Mouse (Mus musculus) limb, embryonic 10.5 days (tissue): ENCODE measurements around the gene Use1. TPM values are rescaled to one million over a fixed set of nuclear protein-coding genes. Genes with fewer than 3 reads are reported as not detected.

Source experiments
- DNase-seq: peaks from one replicate; pipeline ENCODE4 v3.0.0-alpha.2; 2017; ENCODE audit warnings: low spot score
- H3K27ac ChIP-seq: fragments of 300-500 bp; sonication (generic); 2 replicates; pipeline ENCODE4 v1.5.1; 2016; ENCODE audit warnings: mild to moderate bottlenecking
- H3K27me3 ChIP-seq: fragments of 300-500 bp; sonication (generic); 2 replicates; pipeline ENCODE4 v1.6.1; 2016; ENCODE audit warnings: low read depth, mild to moderate bottlenecking; ENCODE audit not compliant: poor library complexity, severe bottlenecking
- H3K36me3 ChIP-seq: fragments of 300-500 bp; sonication (generic); 2 replicates; pipeline ENCODE4 v1.6.1; 2016; ENCODE audit warnings: mild to moderate bottlenecking, moderate library complexity
- H3K4me1 ChIP-seq: fragments of 300-500 bp; sonication (generic); 2 replicates; pipeline ENCODE4 v1.6.1; 2016
- H3K4me3 ChIP-seq: fragments of 300-500 bp; sonication (generic); 2 replicates; pipeline ENCODE4 v1.5.1; 2016; ENCODE audit warnings: mild to moderate bottlenecking, moderate library complexity
- H3K9me3 ChIP-seq: fragments of 300-500 bp; sonication (generic); replicated peaks from 2 replicates; pipeline ENCODE4 v1.6.1; 2016; ENCODE audit warnings: mild to moderate bottlenecking
- WGBS: fragments of 180-500 bp; shearing (Covaris S2); methylation state at CpG from one replicate; pipeline ENCODE4 v1.1.7; 2016; 5-methylcytosine and 5-hydroxymethylcytosine counted together
- polyA plus RNA-seq: library from polyadenylated mRNA; unstranded; fragments of >200 nt; fragmentation: Nextera tagmentation; extraction: Ambion mirVana; gene quantifications from 2 replicates; pipeline ENCODE4 v1.2.1, GENCODE M21; 2016

The Use1 gene
- polyA plus RNA-seq, 1 experiment from 2014 or later: 92.4 TPM

GRCm38 (mm10) chr8:71369040-71369718, 2.5 kb downstream of the Use1 start:
- no peak overlapping the region for H3K27ac ChIP-seq
- WGBS: 92% methylated on average over 10 of the region's 10 CpGs
- no peaks in the 10 kb centered on the region for H3K9me3 ChIP-seq
- DNase-seq: no peak
- H3K36me3 ChIP-seq: peaks cover 38% of the 10 kb centered on the region
- H3K4me1 ChIP-seq: peaks cover 30% of the 10 kb centered on the region
- H3K4me3 ChIP-seq: 0 out of 2 replicates have a peak overlapping the region, but pooled peaks have one; percentile 2
- H3K27me3 ChIP-seq: no peaks in the 10 kb centered on the region

GRCm38 (mm10) chr8:71370711-71371235, 4.1 kb downstream of the Use1 start:
- H3K9me3 ChIP-seq: no peaks in the 10 kb centered on the region
- peaks cover 44% of the 10 kb centered on the region for H3K4me1 ChIP-seq
- DNase-seq: no peak
- no peaks in the 10 kb centered on the region for H3K27me3 ChIP-seq
- WGBS: 27% methylated on average over 5 of the region's 5 CpGs
- peaks cover 54% of the 10 kb centered on the region for H3K36me3 ChIP-seq
- peak overlapping the region; percentile 79; the same call in 1 of the 2 replicates for H3K27ac ChIP-seq
- peak overlapping the region; percentile 77 for H3K4me3 ChIP-seq

- H3K36me3 ChIP-seq: peaks cover 60% of the 10 kb centered on the region
Observed at GRCm38 (mm10) chr8:71371236-71371848, 4.7 kb downstream of the Use1 start, which contains the start of gene Ocel1. TSS of gene Ocel1 (plus strand) at chr8:71371298.

GRCm38 (mm10) chr8:71372427-71372826, 5.8 kb downstream of the Use1 start:
- DNase-seq: peak; percentile 38
- no peaks in the 10 kb centered on the region for H3K9me3 ChIP-seq
- no peak overlapping the region for H3K27ac ChIP-seq
- H3K36me3 ChIP-seq: peaks cover 70% of the 10 kb centered on the region
- WGBS: 87% methylated on average over 12 of the region's 12 CpGs
- no peak overlapping the region for H3K4me3 ChIP-seq
- H3K27me3 ChIP-seq: 0 out of 2 replicates have a peak, but pooled peaks cover 14% of the 10 kb centered on the region
- H3K4me1 ChIP-seq: peaks cover 51% of the 10 kb centered on the region

More at GRCm38 (mm10) chr8:71371236-71371848, 4.7 kb downstream of the Use1 start, which contains the start of gene Ocel1:
- WGBS: 2% methylated on average over 67 of the region's 68 CpGs
- peaks cover 45% of the 10 kb centered on the region for H3K4me1 ChIP-seq
- peak within 1 kb of the TSS; percentile 79 for H3K27ac ChIP-seq
- no peaks in the 10 kb centered on the region for H3K9me3 ChIP-seq
- H3K27me3 ChIP-seq: 0 out of 2 replicates have a peak, but pooled peaks cover 3% of the 10 kb centered on the region
- peak within 1 kb of the TSS; percentile 77 for H3K4me3 ChIP-seq
- DNase-seq: peak; percentile 98

- 91% methylated on average over 3 of the region's 3 CpGs for WGBS
- Histone ChIP-seq H3K9me3 (no peaks in the 10 kb centered on the region), H3K4me1 (peaks cover 46% of the 10 kb centered on the region), H3K36me3 (peaks cover 76% of the 10 kb centered on the region), H3K27ac (no peak overlapping the region), H3K27me3 (0 out of 2 replicates have a peak, but pooled peaks cover 19% of the 10 kb centered on the region), H3K4me3 (no peak overlapping the region)
- no peak for DNase-seq
Observed at GRCm38 (mm10) chr8:71373000-71373399, 6.4 kb downstream of the Use1 start.

GRCm38 (mm10) chr8:71374616-71375206, 8.1 kb downstream of the Use1 start:
- H3K4me1 ChIP-seq: peaks cover 55% of the 10 kb centered on the region
- no peaks in the 10 kb centered on the region for H3K9me3 ChIP-seq
- H3K27me3 ChIP-seq: 0 out of 2 replicates have a peak, but pooled peaks cover 20% of the 10 kb centered on the region
- 76% methylated on average over 17 of the region's 17 CpGs for WGBS
- H3K36me3 ChIP-seq: peaks cover 72% of the 10 kb centered on the region
- peak overlapping the region; percentile 46; the same call in 1 of the 2 replicates for H3K4me3 ChIP-seq
- no peak overlapping the region for H3K27ac ChIP-seq
- DNase-seq: peak; percentile 35

GRCm38 (mm10) chr8:71375581-71376422, 9.2 kb downstream of the Use1 start:
- Histone ChIP-seq H3K4me3 (peak overlapping the region; percentile 46), H3K36me3 (peaks cover 69% of the 10 kb centered on the region), H3K27me3 (0 out of 2 replicates have a peak, but pooled peaks cover 20% of the 10 kb centered on the region), H3K27ac (peak overlapping the region; percentile 71), H3K4me1 (peaks cover 63% of the 10 kb centered on the region), H3K9me3 (no peaks in the 10 kb centered on the region)
- DNase-seq: peak; percentile 72
- 6% methylated on average over 74 of the region's 74 CpGs for WGBS

- peak; percentile 33 for DNase-seq
- 50% methylated on average over 8 of the region's 8 CpGs for WGBS
- 0 out of 2 replicates have a peak, but pooled peaks cover 20% of the 10 kb centered on the region for H3K27me3 ChIP-seq
- H3K36me3 ChIP-seq: peaks cover 69% of the 10 kb centered on the region
- peaks cover 61% of the 10 kb centered on the region for H3K4me1 ChIP-seq
- H3K9me3 ChIP-seq: no peaks in the 10 kb centered on the region
- peak overlapping the region; percentile 46 for H3K4me3 ChIP-seq
- peak overlapping the region; percentile 71 for H3K27ac ChIP-seq
Observed at GRCm38 (mm10) chr8:71376423-71377030, 9.9 kb downstream of the Use1 start.

GRCm38 (mm10) chr8:71379008-71379407, 12.4 kb downstream of the Use1 start:
- Histone ChIP-seq H3K36me3 (peaks cover 50% of the 10 kb centered on the region), H3K9me3 (no peaks in the 10 kb centered on the region), H3K4me3 (peak overlapping the region; percentile 95), H3K27ac (0 out of 2 replicates have a peak overlapping the region, but pooled peaks have one; percentile 98), H3K27me3 (0 out of 2 replicates have a peak, but pooled peaks cover 20% of the 10 kb centered on the region), H3K4me1 (peaks cover 79% of the 10 kb centered on the region)
- 73% methylated on average over 4 of the region's 4 CpGs for WGBS
- DNase-seq: no peak

GRCm38 (mm10) chr8:71379512-71380075, 12.9 kb downstream of the Use1 start:
- H3K36me3 ChIP-seq: peaks cover 44% of the 10 kb centered on the region
- 0 out of 2 replicates have a peak, but pooled peaks cover 20% of the 10 kb centered on the region for H3K27me3 ChIP-seq
- H3K4me1 ChIP-seq: peaks cover 78% of the 10 kb centered on the region
- WGBS: 55% methylated on average over 3 of the region's 3 CpGs
- no peaks in the 10 kb centered on the region for H3K9me3 ChIP-seq
- H3K4me3 ChIP-seq: peak overlapping the region; percentile 95
- peak overlapping the region; percentile 98 for H3K27ac ChIP-seq
- DNase-seq: no peak
